Mouse (Mus musculus) liver, embryonic 18 days (tissue): Measurements from ENCODE around the gene 1700008P02Rik. TPM values are rescaled to one million over a fixed set of nuclear protein-coding genes. Genes with fewer than 3 reads are reported as not detected.

ENCODE experiments used
- polyA plus RNA-seq: library from polyadenylated mRNA; depleted of rRNA; stranded (reverse); fragments of >200 nt; gene quantifications from 2 replicates; pipeline ENCODE4 v1.2.3, GENCODE M21; 2012; rRNA removed

Gene 1700008P02Rik
- polyA plus RNA-seq: not detected in 2 replicates

GRCm38 (mm10) chr3:6620343-6620742, at the start of gene 1700008P02Rik:
Gene 1700008P02Rik, minus strand, starts transcription at chr3:6620443.

